13 mouse cellular contexts compared by ENCODE assay signal in the genomic region with DNA sequence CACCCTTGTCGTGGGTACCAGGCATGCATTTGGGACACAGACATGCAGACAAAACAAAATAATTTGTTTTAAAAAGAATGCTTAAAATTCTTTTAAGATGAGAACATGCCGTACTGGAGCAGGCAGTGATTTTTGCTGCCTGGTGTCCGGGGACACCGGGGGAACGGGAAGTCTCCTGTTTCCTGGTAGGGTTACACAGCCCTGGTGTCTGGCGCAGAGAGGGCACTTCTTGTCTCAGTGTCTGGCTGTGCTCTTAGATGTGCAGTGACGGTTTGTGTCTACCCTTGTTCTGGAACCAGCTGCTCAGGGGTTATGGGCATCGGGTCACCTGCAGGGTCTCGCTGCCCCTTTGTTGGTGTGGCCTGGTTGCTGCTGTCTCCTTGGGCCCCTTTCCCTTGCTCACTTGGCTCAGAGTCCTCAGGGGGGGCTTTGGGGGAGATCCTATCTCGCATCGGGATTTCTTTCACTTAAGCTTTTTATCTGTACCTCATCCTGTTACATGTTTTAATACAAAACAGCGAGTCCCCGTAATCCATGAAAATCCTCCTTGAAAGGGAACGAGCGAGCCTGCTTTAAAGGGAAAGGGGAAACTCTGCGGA.
DNase-seq lines count a peak whose midpoint lies in the region; ATAC-seq and TF ChIP-seq lines count a peak whose summit lies in the region.
"Had no signal": no experiment of that assay in that cellular context is flagged by ENCODE, and none has a peak within 500 bp of the region (broad histone marks: within the 10 kb centered on the region; RNA-seq: fewer than 3 reads in every experiment).

No protein-coding gene starts in this region.

- WGBS in hindbrain, embryonic 10.5 days = 80% methylated on average over 16 of the region's 16 CpGs
- WGBS in hindbrain, embryonic 12.5 days = 77% methylated on average over 16 of the region's 16 CpGs
- WGBS in midbrain, embryonic 11.5 days = 53% methylated on average over 16 of the region's 16 CpGs
- 32% methylated on average over 16 of the region's 16 CpGs for WGBS in midbrain, postnatal 0 days
- 39% methylated on average over 16 of the region's 16 CpGs for WGBS in midbrain, embryonic 15.5 days

- H3K27me3 ChIP-seq in hindbrain, embryonic 10.5 days (ENCODE audit: insufficient read depth, poor library complexity, severe bottlenecking) = no peaks in the 10 kb centered on the region
- no peaks in the 10 kb centered on the region for H3K27me3 ChIP-seq in hindbrain, embryonic 12.5 days
- H3K27me3 ChIP-seq in midbrain, embryonic 11.5 days (ENCODE audit: control insufficient read depth, insufficient read depth, low read length) = no peaks in the 10 kb centered on the region
- no peaks in the 10 kb centered on the region for H3K27me3 ChIP-seq in midbrain, postnatal 0 days (ENCODE audit: insufficient read depth, low read length)
- no peaks in the 10 kb centered on the region for H3K27me3 ChIP-seq in midbrain, embryonic 15.5 days (replicated peaks)
- H3K27me3 ChIP-seq: hindbrain, embryonic 13.5 days had no signal

- H3K4me3 ChIP-seq in hindbrain, embryonic 10.5 days = no peak overlapping the region
- H3K4me3 ChIP-seq in hindbrain, embryonic 12.5 days = no peak overlapping the region
- no peak overlapping the region for H3K4me3 ChIP-seq in midbrain, embryonic 11.5 days (ENCODE audit: low read depth, low read length)
- no peak overlapping the region for H3K4me3 ChIP-seq in midbrain, postnatal 0 days (ENCODE audit: low read depth, low read length)
- H3K4me3 ChIP-seq in midbrain, embryonic 15.5 days = no peak overlapping the region
- H3K4me3 ChIP-seq: hindbrain, embryonic 13.5 days; myocyte had no signal

- H3K9ac ChIP-seq in hindbrain, embryonic 12.5 days = no peak overlapping the region
- no peak overlapping the region for H3K9ac ChIP-seq in midbrain, embryonic 11.5 days (ENCODE audit: low read length)
- no peak overlapping the region for H3K9ac ChIP-seq in midbrain, postnatal 0 days (replicated peaks; ENCODE audit: low read length, poor library complexity, severe bottlenecking)
- no peak overlapping the region for H3K9ac ChIP-seq in midbrain, embryonic 15.5 days
- H3K9ac ChIP-seq: hindbrain, embryonic 13.5 days had no signal

- no peak overlapping the region for H3K4me2 ChIP-seq in hindbrain, embryonic 12.5 days (replicated peaks)
- no peak overlapping the region for H3K4me2 ChIP-seq in midbrain, embryonic 11.5 days
- H3K4me2 ChIP-seq in midbrain, postnatal 0 days (ENCODE audit: low read depth, low read length, poor library complexity, severe bottlenecking) = no peak overlapping the region
- 0 out of 2 replicates have a peak overlapping the region, but pooled peaks have one; percentile 1 for H3K4me2 ChIP-seq in midbrain, embryonic 15.5 days
- H3K4me2 ChIP-seq: hindbrain, embryonic 13.5 days had no signal

- ATAC-seq in hindbrain, embryonic 12.5 days (ENCODE audit: low FRiP score) = no peak
- peak; percentile 57 for ATAC-seq in midbrain, embryonic 11.5 days (ENCODE audit: low FRiP score)
- ATAC-seq in midbrain, postnatal 0 days (ENCODE audit: low FRiP score) = no peak
- ATAC-seq in midbrain, embryonic 15.5 days (replicated peaks) = peak; percentile 24; the same call in 1 of the 2 replicates

- peaks cover 11% of the 10 kb centered on the region for H3K4me1 ChIP-seq in hindbrain, embryonic 10.5 days (replicated peaks)
- 0 out of 2 replicates have a peak, but pooled peaks cover 2% of the 10 kb centered on the region for H3K4me1 ChIP-seq in hindbrain, embryonic 12.5 days
- peaks cover 9% of the 10 kb centered on the region; the same call in 1 of the 2 replicates for H3K4me1 ChIP-seq in midbrain, embryonic 11.5 days (ENCODE audit: control insufficient read depth, insufficient read depth, low read length)
- H3K4me1 ChIP-seq in midbrain, postnatal 0 days (ENCODE audit: insufficient read depth, low read length) = no peaks in the 10 kb centered on the region
- H3K4me1 ChIP-seq in midbrain, embryonic 15.5 days = 0 out of 2 replicates have a peak, but pooled peaks cover 3% of the 10 kb centered on the region

- H3K27ac ChIP-seq in hindbrain, embryonic 10.5 days = peak overlapping the region; percentile 19
- no peak overlapping the region for H3K27ac ChIP-seq in hindbrain, embryonic 12.5 days
- H3K27ac ChIP-seq in midbrain, embryonic 11.5 days (ENCODE audit: low read depth, low read length) = no peak overlapping the region
- no peak overlapping the region for H3K27ac ChIP-seq in midbrain, postnatal 0 days (ENCODE audit: low read depth, low read length)
- H3K27ac ChIP-seq in midbrain, embryonic 15.5 days = no peak overlapping the region
- H3K27ac ChIP-seq: hindbrain, embryonic 13.5 days had no signal

- peak; percentile 34 for DNase-seq in cerebellum, adult 11-12 months
- DNase-seq in cerebellum, postnatal 10 days = no peak
- DNase-seq in hindbrain, embryonic 10.5 days (ENCODE audit: low spot score) = no peak
- no peak for DNase-seq in midbrain, embryonic 11.5 days (ENCODE audit: low spot score, missing footprints)
- DNase-seq in midbrain, postnatal 0 days (ENCODE audit: low spot score) = no peak
- DNase-seq in thymus, postnatal 25 days = no peak
- DNase-seq: B cell, adult 2 months; left cerebral cortex, postnatal 4 days; lung, postnatal 10 days had no signal

- no peak for TF ChIP-seq CTCF in midbrain, postnatal 0 days (IDR thresholded peaks at IDR 0.05)

- H3K9me3 ChIP-seq in hindbrain, embryonic 10.5 days = no peaks in the 10 kb centered on the region
- H3K9me3 ChIP-seq in hindbrain, embryonic 12.5 days (replicated peaks) = no peaks in the 10 kb centered on the region
- no peaks in the 10 kb centered on the region for H3K9me3 ChIP-seq in midbrain, embryonic 11.5 days (ENCODE audit: control insufficient read depth, low read length)
- no peaks in the 10 kb centered on the region for H3K9me3 ChIP-seq in midbrain, postnatal 0 days (ENCODE audit: low read length)
- no peaks in the 10 kb centered on the region for H3K9me3 ChIP-seq in midbrain, embryonic 15.5 days
- H3K9me3 ChIP-seq: hindbrain, embryonic 13.5 days had no signal

- H3K36me3 ChIP-seq in hindbrain, embryonic 10.5 days = peaks cover 42% of the 10 kb centered on the region
- no peaks in the 10 kb centered on the region for H3K36me3 ChIP-seq in hindbrain, embryonic 12.5 days
- no peaks in the 10 kb centered on the region for H3K36me3 ChIP-seq in midbrain, embryonic 11.5 days (ENCODE audit: control insufficient read depth, insufficient read depth, low read length)
- no peaks in the 10 kb centered on the region for H3K36me3 ChIP-seq in midbrain, postnatal 0 days (ENCODE audit: insufficient read depth, low read length)
- H3K36me3 ChIP-seq in midbrain, embryonic 15.5 days (replicated peaks) = no peaks in the 10 kb centered on the region

Comparison
In these comparisons a context has a peak if more than half of its experiments do, and no peak if none do; other contexts are left out.
1. ATAC-seq: peak in midbrain, embryonic 11.5 days (single experiment) and midbrain, embryonic 15.5 days (single experiment); none in hindbrain, embryonic 12.5 days (single experiment) and midbrain, postnatal 0 days (single experiment).